Mouse (Mus musculus): Measurements from ENCODE around the gene Mtmr3.

Mtmr3 gene

DNA sequence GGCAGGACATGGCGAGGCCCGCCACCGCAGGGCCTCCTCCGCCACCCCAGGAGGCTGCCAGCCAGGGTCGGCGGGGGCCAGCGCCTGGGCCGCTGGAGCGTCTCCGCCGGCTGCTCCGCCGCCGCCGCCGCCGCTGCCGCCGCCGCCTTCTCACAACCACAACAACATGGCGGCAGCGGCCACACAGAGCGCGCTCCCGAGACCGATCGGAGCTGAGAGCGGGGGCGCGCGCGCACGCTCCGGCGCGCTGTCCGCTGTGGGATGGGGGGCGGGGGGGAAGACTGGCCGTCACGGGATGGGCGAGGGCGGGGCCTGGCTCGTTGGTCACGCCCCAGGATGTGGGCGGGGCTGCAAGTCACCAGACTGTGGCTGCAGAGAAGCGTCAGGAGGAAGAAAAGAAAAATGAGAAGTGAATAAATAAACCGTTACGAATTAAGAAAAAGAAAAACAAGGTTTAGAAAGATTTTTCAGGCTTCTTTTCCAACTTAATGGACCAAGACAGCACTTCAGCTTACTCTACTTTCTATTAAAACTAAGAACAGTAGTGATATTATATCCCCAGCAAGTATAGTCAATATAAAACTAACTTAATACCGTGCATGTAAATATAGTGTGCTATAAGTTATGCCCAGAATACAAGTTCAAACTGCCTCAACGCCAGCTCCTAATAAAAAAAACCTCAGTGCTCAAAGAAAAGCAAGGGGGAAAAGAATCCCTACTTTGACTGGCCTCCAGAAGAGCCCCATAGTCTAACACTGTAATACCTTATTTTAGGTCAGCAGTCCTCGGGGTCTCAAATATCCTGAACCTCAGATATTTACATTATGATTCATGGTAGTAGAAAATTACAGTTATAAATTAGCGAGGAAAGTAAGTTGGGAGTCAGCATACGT is at the start of gene Mtmr3:
Mtmr3 (minus strand) TSS at position 256 of the 893 bp plus-strand sequence.
- DNase-seq = peak; percentile 100

DNA sequence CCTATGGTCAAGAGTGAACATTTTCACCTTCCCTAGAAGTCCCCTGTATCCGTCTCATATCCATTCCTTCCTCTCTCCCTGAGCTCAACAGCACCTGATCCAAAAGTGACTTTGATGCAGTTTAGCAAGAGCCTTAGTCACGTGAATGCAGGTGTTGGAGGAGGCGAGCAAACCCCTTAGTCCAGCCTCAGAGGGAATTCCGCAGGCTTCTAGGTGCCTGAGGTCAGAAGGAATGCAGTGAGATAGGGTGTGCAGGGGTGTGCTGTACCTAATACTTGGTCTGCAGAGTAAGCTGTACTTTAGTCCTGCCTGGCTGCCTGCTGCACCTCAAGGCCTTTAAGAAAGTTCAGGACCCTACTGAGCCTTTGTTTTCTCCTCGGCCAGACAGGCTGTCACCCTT is 49.1 kb upstream of the Mtmr3 start:
- DNase-seq = no peak

DNA sequence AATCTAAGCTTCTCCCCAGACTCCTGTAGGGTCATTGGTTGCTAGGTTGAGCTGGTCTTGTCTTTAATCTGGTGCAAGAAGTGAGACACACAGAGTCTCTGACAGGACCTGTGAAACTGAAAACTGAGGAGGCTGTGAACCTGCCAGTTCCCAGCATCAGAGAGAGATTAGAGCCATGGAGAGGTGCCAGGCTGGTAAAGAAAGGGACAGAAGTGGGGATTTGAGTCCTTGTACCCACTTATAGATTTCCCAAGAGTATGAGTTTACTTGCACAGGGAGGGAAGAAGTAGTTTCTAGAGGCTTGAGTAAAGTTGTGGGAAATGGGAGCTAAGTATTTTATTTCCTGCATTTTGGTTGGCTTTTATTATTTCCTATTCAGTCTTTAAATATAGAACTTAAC is 46.5 kb upstream of the Mtmr3 start:
- DNase-seq = no peak

DNA sequence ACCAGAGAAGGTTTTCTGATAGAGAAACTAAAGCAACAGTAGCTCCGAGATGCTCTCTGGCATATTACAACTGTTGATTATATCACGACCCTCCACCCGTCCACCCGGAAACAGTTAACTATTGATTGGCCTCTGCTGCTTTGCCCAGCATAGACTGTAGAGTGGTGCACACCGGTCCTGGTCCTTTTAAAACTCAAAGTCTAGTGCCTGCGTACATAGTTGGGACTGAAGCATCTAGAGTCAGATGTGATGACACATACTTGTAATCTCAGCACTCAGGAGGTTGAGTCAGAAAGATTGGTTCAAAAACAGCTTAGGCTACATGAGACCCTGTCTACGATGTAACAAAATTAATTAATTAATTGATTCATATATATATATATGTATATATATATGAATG is 43.6 kb upstream of the Mtmr3 start:
- DNase-seq = no peak

DNA sequence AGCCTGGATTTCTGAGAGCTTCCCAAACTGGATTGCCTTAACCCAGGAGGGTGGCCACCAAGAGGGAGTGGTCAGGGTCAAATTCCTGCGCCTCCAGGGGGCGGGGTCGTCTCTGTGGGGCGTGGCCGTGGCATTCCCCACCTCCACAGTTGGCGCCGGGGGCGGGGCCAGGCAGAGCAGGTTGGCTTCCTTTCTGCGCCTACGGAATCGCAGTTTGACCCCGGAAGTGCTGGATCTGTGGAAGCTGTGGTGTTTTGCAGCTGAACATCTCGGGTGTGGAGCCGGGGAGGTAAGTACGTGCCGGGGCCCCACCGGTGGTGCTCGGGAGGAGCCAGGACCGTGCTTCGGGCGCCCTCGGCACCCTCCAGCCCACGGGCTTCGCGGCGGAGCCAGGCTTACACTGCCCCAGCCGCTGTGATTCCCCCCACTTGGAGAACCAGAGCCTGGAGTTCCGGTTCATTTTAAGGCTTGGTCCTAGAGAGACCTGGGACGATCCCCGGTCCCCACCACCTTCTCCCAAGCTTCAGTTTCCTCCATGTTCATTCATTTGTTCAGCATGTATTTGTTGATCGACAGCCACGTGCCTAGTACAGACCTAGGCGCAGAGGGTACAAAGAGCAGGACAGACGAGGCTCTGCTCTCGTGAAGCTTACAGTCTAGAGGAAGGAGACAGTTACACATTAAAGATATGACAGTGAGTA is 43.0 kb upstream of the Mtmr3 start, which contains the start of gene Ascc2:
Ascc2 (plus strand) TSS at position 214 of the 701 bp plus-strand sequence.
- DNase-seq = peak; percentile 91 to 92

DNA sequence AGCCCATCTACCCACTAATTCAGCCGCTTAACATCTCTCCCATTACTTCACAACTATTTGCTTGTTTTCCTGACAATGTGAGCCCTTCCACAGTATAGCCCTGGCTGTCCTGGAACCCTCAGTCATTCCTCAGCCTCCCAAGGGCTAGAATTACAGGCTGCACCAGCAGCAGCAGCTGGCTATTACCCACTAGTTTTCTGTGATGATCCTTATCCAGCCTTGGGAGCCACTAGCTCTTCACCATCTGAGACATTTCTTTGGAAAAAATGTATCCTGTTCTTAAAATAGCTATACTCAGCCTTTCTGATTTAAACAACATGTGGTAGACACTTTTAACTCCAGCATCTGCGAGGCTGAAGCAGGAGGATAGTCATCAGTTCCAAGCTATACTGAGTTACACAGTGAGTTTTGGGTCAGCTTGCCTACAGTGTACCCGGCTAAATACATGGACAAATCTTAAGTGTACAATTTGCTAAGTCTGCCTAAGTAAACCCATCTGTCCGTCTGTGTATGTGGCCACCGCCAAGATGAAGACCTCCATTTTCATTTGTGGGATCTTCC is 42.2 kb upstream of the Mtmr3 start:
- no peak for DNase-seq

DNA sequence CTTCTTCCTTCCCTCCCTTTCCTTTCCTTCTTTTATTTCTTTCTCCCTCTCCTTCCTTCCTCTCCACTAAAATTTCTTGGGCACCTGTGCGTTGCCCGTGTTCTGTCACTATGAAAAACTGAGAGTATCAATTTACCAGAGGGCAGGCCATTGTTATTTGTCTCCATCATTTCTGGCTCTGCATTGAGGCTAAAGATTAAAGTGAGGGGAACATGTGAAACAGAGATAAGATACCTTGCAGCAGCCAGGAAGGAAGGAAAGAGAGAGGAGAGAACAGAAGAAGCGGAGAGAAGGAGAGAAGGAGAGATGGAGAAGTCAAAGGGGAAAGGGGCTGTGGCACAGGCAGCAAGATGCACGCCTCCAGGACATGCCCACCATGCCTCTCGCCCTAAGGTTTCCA is 39.7 kb upstream of the Mtmr3 start:
- no peak for DNase-seq

DNA sequence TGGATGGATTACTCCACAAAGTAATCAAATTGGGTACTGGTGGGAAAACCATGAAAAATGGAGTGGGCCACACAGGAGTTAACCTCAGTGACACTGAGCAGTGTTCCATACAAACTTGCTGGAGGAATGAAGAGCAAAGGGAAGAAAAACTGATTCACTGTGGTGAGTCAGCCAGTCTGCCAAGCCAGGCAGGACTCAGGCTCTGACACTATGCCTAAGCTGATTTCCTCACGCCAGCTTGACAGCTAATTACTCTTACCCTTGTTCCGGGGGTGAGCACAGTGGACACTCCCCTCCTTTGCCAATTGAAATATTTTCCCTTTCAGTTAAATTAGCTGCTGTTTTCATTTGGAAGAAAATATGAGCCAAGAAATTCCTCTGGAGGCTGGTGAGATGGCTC is 38.8 kb upstream of the Mtmr3 start:
- no peak for DNase-seq

DNA sequence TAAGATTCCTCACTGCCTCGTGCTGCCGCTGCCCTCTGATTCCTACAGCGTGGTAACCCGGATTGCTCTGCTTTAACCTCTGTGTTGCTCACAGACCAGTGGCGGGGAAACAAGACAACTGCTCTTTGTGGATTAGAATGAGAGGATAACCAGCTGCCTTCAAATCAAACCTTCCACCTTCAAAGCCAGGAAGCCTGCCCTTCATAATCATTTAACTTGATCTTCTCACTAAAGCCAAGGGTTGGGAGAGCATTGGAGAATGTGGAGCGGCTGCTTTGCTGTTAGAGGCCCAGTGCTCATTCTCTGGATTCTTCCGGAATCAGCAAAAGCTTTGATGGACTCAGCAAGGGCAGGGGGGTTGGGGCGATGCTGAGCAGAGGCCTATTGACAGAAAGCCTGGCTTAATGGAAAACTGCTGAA is 35.2 kb upstream of the Mtmr3 start:
- DNase-seq = no peak

DNA sequence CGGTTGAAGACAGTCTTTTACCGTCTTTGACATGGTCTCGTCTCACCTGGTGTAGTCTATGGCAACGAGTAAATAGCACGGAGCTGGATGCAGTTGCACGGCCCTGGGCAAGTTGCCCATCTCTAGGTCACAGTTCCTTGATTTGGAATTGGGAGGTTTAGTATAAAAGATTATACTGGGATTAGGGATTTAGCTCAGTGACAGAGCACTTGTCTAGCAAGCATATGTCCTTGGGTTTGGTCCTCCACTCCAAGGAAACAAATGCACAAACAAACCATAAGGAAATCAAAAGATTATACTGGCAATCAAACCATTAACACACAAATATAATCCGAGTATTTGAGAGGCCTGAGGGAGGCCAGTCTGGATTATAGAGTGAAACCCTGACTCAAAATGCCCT is 33.0 kb upstream of the Mtmr3 start:
- no peak for DNase-seq

DNA sequence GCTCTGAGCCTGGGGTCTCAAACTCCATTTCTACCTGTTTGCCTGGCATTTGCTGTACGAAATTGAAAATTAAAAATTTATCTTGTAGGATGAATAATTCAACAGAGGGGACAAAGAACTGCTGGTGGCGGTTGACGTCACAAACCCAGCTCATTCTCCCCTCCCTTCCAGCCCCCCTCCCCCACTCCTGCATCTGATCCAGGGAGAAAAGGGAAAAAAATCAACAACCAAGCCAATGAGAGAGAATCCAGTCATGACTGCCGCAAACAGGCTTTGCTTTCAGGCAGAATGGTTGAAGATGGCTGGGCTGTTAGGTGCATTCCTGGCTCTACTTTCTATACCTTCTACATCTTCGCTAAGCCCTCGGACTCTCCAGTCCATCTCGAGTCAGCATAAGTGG is 31.3 kb upstream of the Mtmr3 start:
- no peak for DNase-seq

DNA sequence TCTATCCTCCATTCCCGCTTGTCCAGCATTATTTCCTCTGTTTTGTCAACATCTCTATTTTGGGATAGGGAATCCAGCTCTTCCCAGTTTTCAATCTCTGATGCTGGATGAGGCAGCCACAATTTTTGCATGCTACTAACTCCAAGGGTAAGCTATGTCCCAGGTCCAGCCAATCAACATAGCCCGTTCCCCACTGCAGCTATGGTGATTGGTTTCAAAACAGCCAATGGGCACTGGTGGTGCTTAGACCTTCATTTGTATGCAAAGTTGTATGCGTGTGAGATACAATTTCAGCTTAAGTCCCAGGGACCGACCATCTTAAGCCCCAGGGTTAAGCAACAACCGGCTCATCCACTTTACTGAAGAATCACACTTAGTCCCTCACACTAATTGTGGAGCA is 28.3 kb upstream of the Mtmr3 start:
- no peak for DNase-seq

DNA sequence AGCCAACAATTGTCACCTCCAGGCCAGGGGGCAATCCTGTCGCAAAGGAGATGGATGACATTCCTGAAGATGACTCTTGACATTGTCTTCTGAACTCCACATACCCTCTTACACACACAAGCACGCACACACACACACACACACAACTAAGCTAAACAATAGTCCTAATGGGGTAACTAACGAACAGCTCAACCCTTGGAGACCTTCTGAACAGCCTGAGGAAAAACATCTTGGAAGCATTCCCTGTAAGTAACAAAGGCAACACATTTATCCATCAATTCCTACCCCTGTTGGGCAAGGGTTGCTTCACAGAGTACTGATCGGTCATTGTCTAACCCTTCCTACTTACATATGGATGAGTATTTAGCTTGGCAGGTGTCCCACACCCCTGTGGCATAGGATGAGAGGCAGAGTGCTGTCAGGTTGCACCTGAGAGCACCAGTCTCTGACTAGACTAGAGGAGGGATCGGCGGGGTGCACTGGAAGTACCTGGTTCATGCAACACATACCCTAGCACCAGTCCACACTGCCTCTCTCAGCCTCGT is 27.9 kb upstream of the Mtmr3 start:
- no peak for DNase-seq

DNA sequence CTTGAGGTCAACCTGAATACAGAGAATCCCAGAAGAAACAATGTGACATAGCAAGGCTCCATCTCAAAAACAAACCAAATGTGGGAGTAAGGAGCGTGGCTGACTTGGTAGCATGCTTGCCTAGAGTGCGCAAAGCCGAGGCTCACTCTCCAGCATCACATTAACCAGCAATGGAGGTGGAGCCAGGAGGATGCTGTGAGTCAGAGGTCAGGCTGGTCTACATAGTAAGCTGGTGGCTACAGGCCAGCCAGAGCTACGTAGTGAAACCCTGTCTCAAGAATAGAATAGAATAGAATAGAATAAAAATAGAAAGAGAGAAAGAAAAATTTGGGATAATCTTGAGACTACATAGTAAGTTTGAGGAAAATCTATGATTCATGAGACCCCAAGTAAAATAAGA is 27.2 kb upstream of the Mtmr3 start:
- no peak for DNase-seq

DNA sequence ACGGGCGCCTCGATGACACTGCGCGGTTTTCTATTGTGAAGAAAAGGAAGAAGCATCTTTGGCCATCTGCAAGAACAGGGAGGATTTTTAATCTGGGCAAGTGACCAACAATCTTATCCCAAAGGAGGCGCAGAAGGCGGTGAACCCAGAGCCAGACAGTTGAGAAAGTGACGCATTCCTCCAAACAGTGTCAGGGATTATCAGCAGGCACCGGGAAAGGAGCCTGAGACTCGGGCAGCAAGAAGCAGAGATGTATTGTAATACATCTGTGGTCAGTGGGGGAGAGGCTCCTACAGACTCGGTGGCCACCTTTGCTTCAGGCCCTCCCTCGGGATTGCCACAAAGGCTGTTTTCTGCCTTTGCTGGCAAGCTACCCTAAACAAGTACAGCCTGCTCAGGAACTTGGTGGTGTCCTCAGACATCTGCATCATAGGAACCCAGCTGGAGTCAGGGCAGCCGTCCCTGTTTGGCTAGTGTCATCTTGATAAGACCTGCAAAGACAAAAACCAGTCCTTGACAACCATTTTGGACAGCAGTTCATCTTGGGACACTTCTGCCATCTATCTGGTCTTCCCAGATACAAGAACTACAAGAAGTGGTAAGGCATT is 25.9 kb upstream of the Mtmr3 start:
- no peak for DNase-seq

DNA sequence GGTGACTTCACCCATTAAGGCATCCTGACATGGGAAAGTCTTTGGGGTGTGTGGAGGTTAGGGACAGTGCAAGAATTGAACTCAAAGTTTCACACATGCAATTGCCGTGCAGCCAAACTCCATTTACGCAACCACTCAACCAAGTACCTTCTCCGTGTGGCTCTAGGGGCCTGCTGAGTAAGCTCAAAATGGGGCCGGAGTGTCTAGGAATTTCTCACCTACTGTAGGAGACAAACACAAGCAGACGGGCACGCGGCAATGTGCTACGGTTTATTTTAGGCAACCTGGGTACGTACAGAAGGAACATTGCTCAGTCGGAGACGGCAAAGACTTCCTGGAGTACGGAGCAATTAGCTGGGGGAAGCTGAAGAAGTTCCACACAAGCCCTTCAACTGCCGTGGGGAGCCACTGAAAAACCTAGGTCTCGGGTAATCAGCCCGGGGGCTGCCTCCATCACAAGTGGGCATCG is 25.4 kb upstream of the Mtmr3 start, which contains the start of gene Gm11032:
Gm11032 (plus strand) TSS at position 51 of the 469 bp plus-strand sequence.
- DNase-seq = no peak

DNA sequence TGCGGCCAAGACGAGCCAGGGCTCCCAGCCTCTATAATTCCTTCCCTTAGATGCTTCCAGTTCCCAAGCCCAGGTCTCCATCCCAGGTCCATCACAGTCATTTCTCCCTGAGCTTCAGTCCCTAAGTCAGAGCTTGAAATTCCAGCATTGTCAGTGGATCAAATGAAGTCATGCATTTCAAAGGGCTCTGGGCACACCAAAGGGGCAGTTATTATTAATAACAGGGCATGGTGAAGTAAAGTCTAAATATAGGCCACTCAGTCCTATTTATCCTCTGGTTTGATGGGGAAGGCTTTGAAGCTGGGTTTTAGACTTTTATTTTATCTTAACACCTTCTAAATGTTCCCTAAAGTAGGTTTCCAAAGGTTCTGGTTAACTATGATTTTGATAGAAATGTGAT is 17.2 kb upstream of the Mtmr3 start:
- no peak for DNase-seq

DNA sequence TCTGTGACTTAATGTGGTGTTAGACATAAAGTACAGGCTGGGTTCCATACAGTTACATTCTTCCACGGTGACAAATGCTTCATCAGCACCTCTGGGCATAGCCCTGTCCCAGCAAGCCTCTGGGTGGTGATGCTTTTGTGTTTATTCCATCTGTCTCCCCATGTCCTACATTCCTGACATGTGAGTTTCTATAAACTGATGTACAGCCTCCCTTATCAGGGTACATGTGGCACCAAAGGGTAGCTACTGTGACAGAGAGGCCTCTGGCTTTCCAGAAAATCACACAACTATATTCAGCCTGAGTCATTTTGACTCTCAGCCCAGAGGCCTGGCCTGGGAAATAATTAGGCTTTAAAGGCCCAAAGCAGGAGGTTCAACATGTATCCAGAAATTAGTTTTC is 11.9 kb upstream of the Mtmr3 start:
- no peak for DNase-seq

DNA sequence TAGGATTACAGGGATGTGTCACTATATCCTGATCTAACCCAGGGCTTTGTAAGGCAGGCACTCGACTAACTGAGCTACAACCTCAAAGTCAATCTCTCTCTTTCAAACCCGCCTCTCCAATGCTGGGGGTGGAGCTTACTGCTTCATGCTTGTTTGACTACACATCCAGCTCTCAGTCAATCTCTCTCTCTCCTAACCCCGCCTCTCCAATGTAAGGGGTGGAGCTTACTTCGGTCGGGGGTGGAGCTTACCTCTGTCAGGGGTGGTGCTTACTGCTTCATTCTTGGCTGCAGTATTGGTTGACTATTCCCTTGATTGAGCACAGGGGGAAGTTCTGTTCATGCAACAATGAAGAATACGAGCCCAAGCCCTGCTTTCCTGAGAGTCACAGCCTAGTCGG is 10.8 kb upstream of the Mtmr3 start:
- peak; percentile 88 to 93 for DNase-seq

DNA sequence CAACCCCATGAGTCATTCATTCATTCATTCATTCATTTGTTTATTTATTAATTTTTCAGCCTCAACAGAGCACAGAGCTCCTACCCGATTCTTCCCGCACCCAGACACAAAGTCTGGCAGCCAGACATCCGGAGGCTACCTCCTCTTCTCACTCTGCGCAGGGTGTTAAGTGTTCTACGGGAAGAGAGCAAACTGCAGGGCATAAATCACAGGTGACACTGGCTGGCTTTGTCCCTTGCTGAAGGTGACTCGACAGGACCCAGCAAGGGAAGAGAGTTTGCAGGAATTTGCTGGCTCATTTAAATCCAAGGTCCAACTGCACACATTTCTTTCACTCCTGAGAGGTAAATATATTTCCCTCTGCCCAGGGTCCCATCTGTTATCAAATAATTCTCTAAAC is 9.8 kb upstream of the Mtmr3 start:
- no peak for DNase-seq

DNA sequence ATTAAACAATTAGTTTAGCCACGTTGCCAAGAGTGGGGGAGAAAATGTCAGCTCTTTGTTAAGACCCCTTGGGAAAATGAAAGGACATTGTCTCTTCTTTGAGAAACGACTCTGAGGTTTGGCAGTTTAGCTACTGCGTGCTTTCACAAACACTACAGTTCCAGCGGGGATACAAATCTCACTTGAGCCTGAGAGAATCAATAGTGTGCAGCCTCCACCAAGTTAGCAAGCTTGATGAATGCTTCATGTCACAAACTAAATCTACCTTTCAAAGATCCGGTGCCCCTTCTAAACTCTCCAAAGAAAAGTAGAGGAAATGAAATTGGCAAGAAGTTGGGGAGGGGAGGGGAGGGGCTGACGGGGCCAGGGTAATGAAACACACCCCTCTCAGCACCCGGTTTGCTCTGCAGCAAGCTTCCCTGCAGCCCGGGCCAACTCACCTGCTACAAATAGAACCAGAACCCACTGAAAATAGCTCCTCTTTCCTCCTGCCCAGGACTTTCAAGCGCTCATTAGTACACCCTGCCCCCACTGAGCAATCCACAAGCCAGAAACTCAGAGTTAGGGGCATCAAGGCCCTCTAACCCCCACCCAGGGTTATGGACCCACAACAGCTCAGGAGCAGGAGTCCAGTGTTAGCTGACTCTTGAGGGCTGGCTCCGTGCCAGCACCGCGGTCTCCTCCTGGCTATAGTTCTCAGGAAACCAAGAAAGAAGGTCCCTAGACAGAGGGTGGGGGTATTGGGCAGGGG is 8.2 kb upstream of the Mtmr3 start:
- DNase-seq = peak; percentile 20 to 27

DNA sequence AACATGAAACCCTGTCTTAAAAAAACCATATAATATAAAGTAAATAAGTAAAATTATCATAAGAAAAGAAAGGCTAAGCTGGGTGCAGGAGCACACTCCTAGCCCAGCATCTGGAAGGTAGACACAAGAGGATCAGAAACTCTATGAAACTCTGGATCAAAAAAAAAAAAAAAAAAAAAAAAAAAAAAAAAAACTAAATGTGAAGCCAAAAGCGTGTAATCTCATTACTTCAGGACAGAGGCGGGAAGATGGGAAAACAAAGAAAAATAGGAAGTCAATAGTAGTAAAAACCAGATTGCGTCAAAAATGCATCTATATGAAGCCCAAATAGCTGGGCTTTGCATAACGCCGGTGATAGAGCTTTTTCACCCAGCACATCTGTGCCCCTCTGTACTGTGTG is 7.2 kb upstream of the Mtmr3 start:
- no peak for DNase-seq
